Mouse (Mus musculus) brain, embryonic 14.5 days (tissue): ENCODE measurements at regions not wholly inside any gene's neighbourhood (a gene's known extent, or its start where the extent isn't known, plus 50 kb on each side); places are given as distances from the start of the nearest gene placed in this dataset.
A peak's percentile ranks its signal among the peaks of the same experiment; 100 is the strongest.

Source experiments
- DNase-seq: peaks from one replicate; pipeline ENCODE4 v3.0.0-alpha.2; 2011; ENCODE audit warnings: low read depth
- CTCF ChIP-seq: fragments of 200-500 bp; IDR thresholded peaks from 2 replicates; pipeline ENCODE4 v1.5.1; 2012; ENCODE audit warnings: inconsistent platforms, mild to moderate bottlenecking, moderate library complexity, borderline replicate concordance; ENCODE audit not compliant: insufficient read depth, insufficient read length; ENCODE audit errors: extremely low read depth
- POLR2A ChIP-seq: fragments of 200-500 bp; IDR thresholded peaks from 2 replicates; pipeline ENCODE4 v1.6.1; 2012; ENCODE audit warnings: mild to moderate bottlenecking, inconsistent platforms, borderline replicate concordance; ENCODE audit not compliant: poor library complexity, insufficient read depth, insufficient read length, severe bottlenecking; ENCODE audit errors: extremely low read depth

GRCm38 (mm10) chr7:67895166-67895565 lies 57.5 kb upstream of the Igf1r start:
- no peak for DNase-seq
- TF ChIP-seq POLR2A (no peak), CTCF (no peak)

GRCm38 (mm10) chr7:67892917-67893316 lies 59.7 kb upstream of the Igf1r start:
- no peak for TF ChIP-seq CTCF
- DNase-seq: no peak

- DNase-seq: no peak
- TF ChIP-seq POLR2A (no peak), CTCF (no peak)
Measured at GRCm38 (mm10) chr7:67883040-67883439, 69.6 kb upstream of the Igf1r start.

GRCm38 (mm10) chr7:67882606-67883005 lies 70.0 kb upstream of the Igf1r start:
- no peak for TF ChIP-seq POLR2A
- no peak for TF ChIP-seq CTCF
- peak; percentile 11 for DNase-seq

- TF ChIP-seq POLR2A: no peak
- TF ChIP-seq CTCF: no peak
Measured at GRCm38 (mm10) chr7:67878226-67878625, 74.4 kb upstream of the Igf1r start.

GRCm38 (mm10) chr7:67877587-67877986 lies 75.0 kb upstream of the Igf1r start:
- TF ChIP-seq CTCF: no peak
- TF ChIP-seq POLR2A: no peak

More at GRCm38 (mm10) chr7:67878226-67878625, 74.4 kb upstream of the Igf1r start:
- DNase-seq: no peak

GRCm38 (mm10) chr7:67854080-67855022 lies 94.8 kb upstream of the Synm start:
- TF ChIP-seq CTCF (no peak), POLR2A (no peak)
- no peak for DNase-seq

More at GRCm38 (mm10) chr7:67877587-67877986, 75.0 kb upstream of the Igf1r start:
- no peak for DNase-seq

- TF ChIP-seq CTCF (no peak), POLR2A (no peak)
- no peak for DNase-seq
Measured at GRCm38 (mm10) chr7:67852859-67853258, 93.3 kb upstream of the Synm start.

- DNase-seq: no peak
- TF ChIP-seq POLR2A (no peak), CTCF (no peak)
Measured at GRCm38 (mm10) chr7:67849509-67849862, 89.9 kb upstream of the Synm start.

- TF ChIP-seq POLR2A (no peak; the same call in 1 of the 2 replicates), CTCF (no peak)
- peak; percentile 89 for DNase-seq
Measured at GRCm38 (mm10) chr7:67848589-67849508, 89.3 kb upstream of the Synm start.

GRCm38 (mm10) chr7:67846796-67847195 lies 87.3 kb upstream of the Synm start:
- DNase-seq: no peak
- TF ChIP-seq CTCF (no peak), POLR2A (no peak)
